Mouse (Mus musculus): ENCODE measurements around the gene Def6. TPM values are rescaled to one million over a fixed set of nuclear protein-coding genes. Genes with fewer than 3 reads are reported as not detected.

The Def6 gene
- total and polyA plus RNA-seq, 3 experiments, result 121 to 154 TPM; not detected in 1

- TF ChIP-seq NRF1 (IDR thresholded peaks at IDR 0.05; ENCODE audit: insufficient read depth, low read depth, low read length, poor library complexity, severe bottlenecking), result no peak
These were observed 52.4 kb downstream of the Def6 start (continued) for GRCm38 (mm10) chr17:28259890-28260542.

- Histone ChIP-seq H3K27ac (ENCODE audit: control insufficient read depth, low read depth, low read length) (no peak overlapping the region), H3K4me3 (ENCODE audit: control insufficient read depth in 1 of 2, insufficient read depth in 1 of 2, low read depth in 2 of 2, low read length in 2 of 2) (no peak overlapping the region), H3K4me1 (ENCODE audit: control insufficient read depth in 1 of 2, insufficient read depth in 2 of 2, low read length in 2 of 2) (peaks cover 0 to 10% of the 10 kb centered on the region in 2 experiments; a peak in 2 of 4 replicates), H3K27me3 (ENCODE audit: control insufficient read depth in 1 of 2, insufficient read depth in 2 of 2, low read length in 2 of 2) (no peaks in the 10 kb centered on the region), H3K9ac (ENCODE audit: control insufficient read depth, low read depth, low read length, poor library complexity, severe bottlenecking) (no peak overlapping the region), H3K9me3 (replicated peaks; ENCODE audit: insufficient read depth, low read length) (no peaks in the 10 kb centered on the region), H3K79me2 (ENCODE audit: control insufficient read depth, insufficient read depth, low read length, poor library complexity) (no peaks in the 10 kb centered on the region), H3K36me3 (ENCODE audit: control insufficient read depth in 1 of 2, insufficient read depth in 2 of 2, low read length in 2 of 2) (peaks cover 0 to 8% of the 10 kb centered on the region in 2 experiments; a peak in 2 of 4 replicates)
- no peak for DNase-seq (ENCODE audit: low read depth, low spot score)
- TF ChIP-seq ZKSCAN1 (IDR thresholded peaks at IDR 0.05; ENCODE audit: low read depth, low read length) (no peak), ZC3H11A (IDR thresholded peaks at IDR 0.05; ENCODE audit: low read depth, low read length) (no peak), RAD21 (IDR thresholded peaks at IDR 0.05; ENCODE audit: low read depth, low read length) (no peak), CTCF (IDR thresholded peaks at IDR 0.05 in 2 of 3, conservative IDR thresholded peaks at IDR 0.05 in 1 of 3; ENCODE audit: control insufficient read depth in 1 of 3, insufficient read depth in 1 of 3, low read depth in 2 of 3, low read length in 3 of 3, poor library complexity in 1 of 3, severe bottlenecking in 1 of 3) (no peak), POLR2A (IDR thresholded peaks at IDR 0.05; ENCODE audit: control insufficient read depth in 1 of 2, insufficient read depth in 1 of 2, low read depth in 1 of 2, low read length in 2 of 2, poor library complexity in 1 of 2) (no peak), KAT2A (conservative IDR thresholded peaks at IDR 0.05; ENCODE audit: low read depth, low read length) (no peak), TAL1 (IDR thresholded peaks at IDR 0.05; ENCODE audit: low read length) (no peak), GATA1 (IDR thresholded peaks at IDR 0.05; ENCODE audit: low read depth, low read length) (no peak), ZMIZ1 (IDR thresholded peaks at IDR 0.05; ENCODE audit: low read depth, low read length) (no peak), TCF12 (IDR thresholded peaks at IDR 0.05; ENCODE audit: low read depth, low read length) (no peak), USF1 (IDR thresholded peaks at IDR 0.05; ENCODE audit: low read depth, low read length) (no peak), MYC (IDR thresholded peaks at IDR 0.05; ENCODE audit: low read depth, low read length) (no peak), MYB (IDR thresholded peaks at IDR 0.05; ENCODE audit: low read depth, low read length) (no peak), NRF1 (IDR thresholded peaks at IDR 0.05; ENCODE audit: insufficient read depth, low read depth, low read length, poor library complexity, severe bottlenecking) (no peak), UBTF (IDR thresholded peaks at IDR 0.05; ENCODE audit: borderline replicate concordance, insufficient read depth, low read depth, low read length) (no peak), USF2 (IDR thresholded peaks at IDR 0.05; ENCODE audit: borderline replicate concordance in 1 of 2, insufficient read depth in 1 of 2, low read depth in 1 of 2, low read length in 2 of 2) (no peak), MAX (IDR thresholded peaks at IDR 0.05; ENCODE audit: low read length) (no peak), NELFE (IDR thresholded peaks at IDR 0.05; ENCODE audit: low read depth, low read length) (no peak), TBP (IDR thresholded peaks at IDR 0.05; ENCODE audit: low read depth, low read length) (no peak)
These were observed 52.9 kb downstream of the Def6 start for GRCm38 (mm10) chr17:28260543-28260909.
